Mouse (Mus musculus): ENCODE data around the gene 4930544D05Rik. TPM values are rescaled to one million over a fixed set of nuclear protein-coding genes. Genes with fewer than 3 reads are reported as not detected.

4930544D05Rik gene
- polyA plus RNA-seq, 1 experiment, result 0.10 TPM

- Histone ChIP-seq H3K4me3 (no peak overlapping the region), H3K36me3 (ENCODE audit: control insufficient read depth, insufficient read depth) (no peaks in the 10 kb centered on the region), H3ac (ENCODE audit: control insufficient read depth, insufficient read length) (no peak overlapping the region), H3K4me2 (ENCODE audit: low read depth) (peak overlapping the region; percentile 71), H3K79me2 (ENCODE audit: control insufficient read depth, insufficient read depth) (peaks cover 53% of the 10 kb centered on the region), H3K27me3 (ENCODE audit: control insufficient read depth, insufficient read depth, insufficient read length) (no peaks in the 10 kb centered on the region)
- TF ChIP-seq MAX (IDR thresholded peaks at IDR 0.05; ENCODE audit: low read depth), result no peak
- TF ChIP-seq MYOD1 (IDR thresholded peaks at IDR 0.05; ENCODE audit: control insufficient read depth in 1 of 3, insufficient read length in 2 of 3, low read depth in 2 of 3), result no peak
- no peak for TF ChIP-seq SRF (IDR thresholded peaks at IDR 0.05; ENCODE audit: control insufficient read depth, insufficient read length, low read depth)
- no peak for TF ChIP-seq TCF3 (IDR thresholded peaks at IDR 0.05; ENCODE audit: insufficient read length, low read depth)
- TF ChIP-seq POLR2A (IDR thresholded peaks at IDR 0.05; ENCODE audit: insufficient read length, low read depth), result no peak
- no peak for TF ChIP-seq CEBPB (IDR thresholded peaks at IDR 0.05; ENCODE audit: insufficient read depth, poor library complexity, severe bottlenecking)
- TF ChIP-seq TCF12 (IDR thresholded peaks at IDR 0.05; ENCODE audit: insufficient read depth, poor library complexity, severe bottlenecking), result no peak
- no peak for TF ChIP-seq USF1 (IDR thresholded peaks at IDR 0.05; ENCODE audit: low read depth)
- no peak for TF ChIP-seq MYOG (IDR thresholded peaks at IDR 0.05; ENCODE audit: control insufficient read depth in 1 of 3, insufficient read depth in 1 of 3, insufficient read length in 2 of 3, low read depth in 2 of 3)
- TF ChIP-seq REST (IDR thresholded peaks at IDR 0.05; ENCODE audit: insufficient read depth, insufficient read length), result no peak
These were observed 34.7 kb upstream of the 4930544D05Rik start for GRCm38 (mm10) chr11:70580921-70581320.

GRCm38 (mm10) chr11:70582196-70582595 lies 33.5 kb upstream of the 4930544D05Rik start:
- Histone ChIP-seq H3ac (ENCODE audit: control insufficient read depth, insufficient read length) (no peak overlapping the region), H3K4me2 (ENCODE audit: low read depth) (no peak overlapping the region), H3K79me2 (ENCODE audit: control insufficient read depth, insufficient read depth) (peaks cover 56% of the 10 kb centered on the region), H3K4me3 (no peak overlapping the region), H3K36me3 (ENCODE audit: control insufficient read depth, insufficient read depth) (no peaks in the 10 kb centered on the region), H3K27me3 (ENCODE audit: control insufficient read depth, insufficient read depth, insufficient read length) (no peaks in the 10 kb centered on the region)
- TF ChIP-seq SRF (IDR thresholded peaks at IDR 0.05; ENCODE audit: control insufficient read depth, insufficient read length, low read depth) (no peak), MYOG (IDR thresholded peaks at IDR 0.05; ENCODE audit: control insufficient read depth in 1 of 3, insufficient read depth in 1 of 3, insufficient read length in 2 of 3, low read depth in 2 of 3) (no peak), TCF12 (IDR thresholded peaks at IDR 0.05; ENCODE audit: insufficient read depth, poor library complexity, severe bottlenecking) (no peak), MAX (IDR thresholded peaks at IDR 0.05; ENCODE audit: low read depth) (no peak), REST (IDR thresholded peaks at IDR 0.05; ENCODE audit: insufficient read depth, insufficient read length) (no peak), TCF3 (IDR thresholded peaks at IDR 0.05; ENCODE audit: insufficient read length, low read depth) (no peak), POLR2AphosphoS2 (IDR thresholded peaks at IDR 0.05; ENCODE audit: insufficient read length, low read depth) (no peak)

- Histone ChIP-seq H3K27me3 (ENCODE audit: control insufficient read depth, insufficient read depth, insufficient read length) (no peaks in the 10 kb centered on the region), H3K4me3 (no peak overlapping the region), H3K36me3 (ENCODE audit: control insufficient read depth, insufficient read depth) (no peaks in the 10 kb centered on the region), H3K4me2 (ENCODE audit: low read depth) (no peak overlapping the region), H3K79me2 (ENCODE audit: control insufficient read depth, insufficient read depth) (peaks cover 57% of the 10 kb centered on the region), H3ac (ENCODE audit: control insufficient read depth, insufficient read length) (no peak overlapping the region)
- TF ChIP-seq CEBPB (IDR thresholded peaks at IDR 0.05; ENCODE audit: insufficient read depth, poor library complexity, severe bottlenecking), result no peak
- TF ChIP-seq USF1 (IDR thresholded peaks at IDR 0.05; ENCODE audit: low read depth), result no peak
- TF ChIP-seq REST (IDR thresholded peaks at IDR 0.05; ENCODE audit: insufficient read depth, insufficient read length), result no peak
- TF ChIP-seq E2F4 (IDR thresholded peaks at IDR 0.05; ENCODE audit: insufficient read depth), result no peak
These were observed 32.5 kb upstream of the 4930544D05Rik start for GRCm38 (mm10) chr11:70583022-70583714.

GRCm38 (mm10) chr11:70583775-70584174 lies 31.9 kb upstream of the 4930544D05Rik start:
- TF ChIP-seq USF1 (IDR thresholded peaks at IDR 0.05; ENCODE audit: low read depth), result no peak
- TF ChIP-seq MYOG (IDR thresholded peaks at IDR 0.05; ENCODE audit: control insufficient read depth in 1 of 3, insufficient read depth in 1 of 3, insufficient read length in 2 of 3, low read depth in 2 of 3), result no peak
- TF ChIP-seq REST (IDR thresholded peaks at IDR 0.05; ENCODE audit: insufficient read depth, insufficient read length), result no peak
- TF ChIP-seq POLR2A (IDR thresholded peaks at IDR 0.05; ENCODE audit: insufficient read length, low read depth), result no peak
- no peak for TF ChIP-seq MAX (IDR thresholded peaks at IDR 0.05; ENCODE audit: low read depth)
- no peak for TF ChIP-seq E2F4 (IDR thresholded peaks at IDR 0.05; ENCODE audit: insufficient read depth)
- TF ChIP-seq TCF12 (IDR thresholded peaks at IDR 0.05; ENCODE audit: insufficient read depth, poor library complexity, severe bottlenecking), result no peak
- TF ChIP-seq SRF (IDR thresholded peaks at IDR 0.05; ENCODE audit: control insufficient read depth, insufficient read length, low read depth), result no peak
- TF ChIP-seq CEBPB (IDR thresholded peaks at IDR 0.05; ENCODE audit: insufficient read depth, poor library complexity, severe bottlenecking), result no peak
- TF ChIP-seq TCF3 (IDR thresholded peaks at IDR 0.05; ENCODE audit: insufficient read length, low read depth), result no peak
- TF ChIP-seq MYOD1 (IDR thresholded peaks at IDR 0.05; ENCODE audit: control insufficient read depth in 1 of 3, insufficient read length in 2 of 3, low read depth in 2 of 3), result no peak
- no peak for TF ChIP-seq POLR2AphosphoS2 (IDR thresholded peaks at IDR 0.05; ENCODE audit: insufficient read length, low read depth)
- H3K4me3 ChIP-seq, result no peak overlapping the region
- no peak overlapping the region for H3ac ChIP-seq (ENCODE audit: control insufficient read depth, insufficient read length)

GRCm38 (mm10) chr11:70585457-70585856 lies 30.2 kb upstream of the 4930544D05Rik start:
- no peaks in the 10 kb centered on the region for H3K36me3 ChIP-seq (ENCODE audit: control insufficient read depth, insufficient read depth)
- H3ac ChIP-seq (ENCODE audit: control insufficient read depth, insufficient read length), result no peak overlapping the region
- no peaks in the 10 kb centered on the region for H3K27me3 ChIP-seq (ENCODE audit: control insufficient read depth, insufficient read depth, insufficient read length)
- H3K4me2 ChIP-seq (ENCODE audit: low read depth), result peak overlapping the region; percentile 67
- TF ChIP-seq USF1 (IDR thresholded peaks at IDR 0.05; ENCODE audit: low read depth) (peak; percentile 33), TCF3 (IDR thresholded peaks at IDR 0.05; ENCODE audit: insufficient read length, low read depth) (no peak), MAX (IDR thresholded peaks at IDR 0.05; ENCODE audit: low read depth) (no peak), MYOD1 (IDR thresholded peaks at IDR 0.05; ENCODE audit: control insufficient read depth in 1 of 3, insufficient read length in 2 of 3, low read depth in 2 of 3) (peak in 2 of 3 experiments; percentile 37 to 79), SRF (IDR thresholded peaks at IDR 0.05; ENCODE audit: control insufficient read depth, insufficient read length, low read depth) (no peak), REST (IDR thresholded peaks at IDR 0.05; ENCODE audit: insufficient read depth, insufficient read length) (no peak), MYOG (IDR thresholded peaks at IDR 0.05; ENCODE audit: control insufficient read depth in 1 of 3, insufficient read depth in 1 of 3, insufficient read length in 2 of 3, low read depth in 2 of 3) (peak in 1 of 3 experiments; percentile 70)
- peaks cover 55% of the 10 kb centered on the region for H3K79me2 ChIP-seq (ENCODE audit: control insufficient read depth, insufficient read depth)
- no peak overlapping the region for H3K4me3 ChIP-seq

More at GRCm38 (mm10) chr11:70583775-70584174, 31.9 kb upstream of the 4930544D05Rik start:
- Histone ChIP-seq H3K4me2 (ENCODE audit: low read depth) (no peak overlapping the region), H3K27me3 (ENCODE audit: control insufficient read depth, insufficient read depth, insufficient read length) (no peaks in the 10 kb centered on the region), H3K79me2 (ENCODE audit: control insufficient read depth, insufficient read depth) (peaks cover 51% of the 10 kb centered on the region), H3K36me3 (ENCODE audit: control insufficient read depth, insufficient read depth) (no peaks in the 10 kb centered on the region)

All from myocyte (in vitro differentiated cells).